Mouse (Mus musculus) C2C12 (cell line): ENCODE measurements around the gene Myod1.

ENCODE experiments used
- CEBPB ChIP-seq: IDR thresholded peaks from one replicate; pipeline ENCODE4 v1.6.1; 2011; ENCODE audit warnings: low read depth, mild to moderate bottlenecking, control low read depth, moderate library complexity
- CTCF ChIP-seq: IDR thresholded peaks from one replicate; pipeline ENCODE4 v1.5.1; 2011; ENCODE audit not compliant: control insufficient read depth, insufficient read depth, insufficient read length
- MAX ChIP-seq: IDR thresholded peaks from one replicate; pipeline ENCODE4 v1.6.1; 2011; ENCODE audit warnings: mild to moderate bottlenecking, control low read depth
- MYOD1 ChIP-seq: IDR thresholded peaks from one replicate; pipeline ENCODE4 v1.6.1; 2011; ENCODE audit warnings: low read depth; ENCODE audit not compliant: control insufficient read depth, insufficient read length
- MYOG ChIP-seq: IDR thresholded peaks from one replicate; pipeline ENCODE4 v1.6.1; 2011; ENCODE audit not compliant: control insufficient read depth, insufficient read length; ENCODE audit errors: extremely low read depth
- USF1 ChIP-seq: IDR thresholded peaks from one replicate; pipeline ENCODE4 v1.6.1; 2011; ENCODE audit warnings: low read depth, mild to moderate bottlenecking, control low read depth, moderate library complexity

- TF ChIP-seq CTCF, result no peak
- no peak for TF ChIP-seq USF1
- no peak for TF ChIP-seq MAX
- no peak for TF ChIP-seq CEBPB
- TF ChIP-seq MYOD1, result no peak
- no peak for TF ChIP-seq MYOG
Measured at GRCm38 (mm10) chr7:46387430-46387829, 11.2 kb downstream of the Myod1 start.
